Mouse (Mus musculus) lung, postnatal 25 days (tissue): ENCODE measurements around the gene Cldn6.

Experiments used
- DNase-seq: peaks from one replicate; pipeline ENCODE4 v3.0.0; 2022; ENCODE audit warnings: low spot score

The Cldn6 gene

GRCm38 (mm10) chr17:23722376-23723125 lies 43.5 kb downstream of the Cldn6 start, which contains the start of gene 1520401A03Rik:
Gene 1520401A03Rik, minus strand, starts transcription at chr17:23722783.
- no peak for DNase-seq

- DNase-seq = no peak
Measured at GRCm38 (mm10) chr17:23725477-23725876, 46.4 kb downstream of the Cldn6 start.

- peak; percentile 95 for DNase-seq
Measured at GRCm38 (mm10) chr17:23725999-23726757, 47.1 kb downstream of the Cldn6 start, which contains the start of gene Pkmyt1. Gene Pkmyt1, plus strand, starts transcription at chr17:23726336.

- peak; percentile 81 for DNase-seq
Measured at GRCm38 (mm10) chr17:23726758-23727142, 47.7 kb downstream of the Cldn6 start.

GRCm38 (mm10) chr17:23730441-23730840 lies 51.4 kb downstream of the Cldn6 start:
- no peak for DNase-seq
